Mouse (Mus musculus): ENCODE results near the gene Tnfrsf13c. TPM values are rescaled to one million over a fixed set of nuclear protein-coding genes. Genes with fewer than 3 reads are reported as not detected.

Gene Tnfrsf13c
- total and polyA plus RNA-seq, 3 experiments = 204 to 287 (median 257) TPM

DNA sequence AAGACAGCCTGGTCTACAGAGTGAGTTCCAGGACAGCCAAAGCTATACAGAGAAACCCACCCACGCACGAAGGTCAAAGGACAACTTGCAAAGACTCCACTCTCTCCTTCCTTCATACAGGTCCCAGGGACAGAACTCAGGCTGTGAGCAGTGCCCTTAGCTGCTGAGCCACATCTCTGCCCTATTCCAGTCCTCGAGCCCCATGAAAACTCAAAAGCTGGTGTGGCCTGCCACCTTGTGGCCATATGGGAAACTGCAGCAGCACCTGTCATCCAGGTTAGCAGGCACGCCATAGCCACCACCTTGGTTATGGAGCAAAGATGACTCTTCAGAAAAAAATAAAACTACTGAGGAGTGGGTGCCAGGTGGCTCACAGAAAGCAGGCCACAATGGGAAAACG, 12.4 kb upstream of the Tnfrsf13c start (continued):
- TF ChIP-seq MXI1 (IDR thresholded peaks at IDR 0.05; ENCODE audit: low read depth, low read length) (no peak), NELFE (IDR thresholded peaks at IDR 0.05; ENCODE audit: low read depth, low read length) (0 out of 2 replicates have a peak, but pooled peaks have one; percentile 29), TCF12 (IDR thresholded peaks at IDR 0.05; ENCODE audit: low read depth, low read length) (no peak), E2F4 (IDR thresholded peaks at IDR 0.05; ENCODE audit: insufficient replicate concordance, low read depth, low read length) (no peak), UBTF (IDR thresholded peaks at IDR 0.05; ENCODE audit: low read depth, low read length) (no peak), ELF1 (IDR thresholded peaks at IDR 0.05; ENCODE audit: low read depth, low read length) (no peak), CHD2 (IDR thresholded peaks at IDR 0.05; ENCODE audit: low read length) (no peak), ZMIZ1 (IDR thresholded peaks at IDR 0.05; ENCODE audit: low read depth, low read length) (no peak), TBP (conservative IDR thresholded peaks at IDR 0.05; ENCODE audit: low read depth, low read length) (no peak), EP300 (IDR thresholded peaks at IDR 0.05; ENCODE audit: low read length) (no peak), NRF1 (IDR thresholded peaks at IDR 0.05; ENCODE audit: low read depth, low read length) (no peak), ZNF384 (IDR thresholded peaks at IDR 0.05; ENCODE audit: low read depth, low read length) (no peak), RAD21 (IDR thresholded peaks at IDR 0.05; ENCODE audit: low read depth, low read length) (peak; percentile 98), JUND (conservative IDR thresholded peaks at IDR 0.05; ENCODE audit: low read depth, low read length) (no peak), MAX (IDR thresholded peaks at IDR 0.05; ENCODE audit: low read length) (no peak; the same call in 1 of the 2 replicates), GABPA (IDR thresholded peaks at IDR 0.05; ENCODE audit: insufficient replicate concordance, low read depth, low read length) (no peak)

DNA sequence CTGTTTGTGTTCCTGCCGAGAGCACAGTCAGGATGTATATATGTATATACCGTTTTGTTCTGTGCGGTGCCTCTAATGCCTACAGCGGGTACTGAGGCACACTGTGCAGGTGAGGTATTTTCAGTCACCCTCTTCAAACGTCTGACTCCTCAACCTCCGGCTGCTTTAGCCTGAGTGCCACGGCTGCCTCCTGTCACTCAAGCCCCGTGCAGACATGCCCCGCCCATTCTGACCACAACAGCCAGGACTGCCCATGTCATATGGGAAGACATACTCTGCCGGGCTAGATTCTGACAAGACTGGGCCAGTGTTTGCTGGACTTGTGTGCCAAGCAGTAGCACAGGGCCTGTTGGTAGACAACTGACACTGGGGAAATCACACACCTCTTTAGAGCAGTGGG, 11.5 kb upstream of the Tnfrsf13c start:
- no peaks in the 10 kb centered on the region for H3K9me3 ChIP-seq (replicated peaks; ENCODE audit: low read length)
- H3K4me3 ChIP-seq (replicated peaks in 1 of 3; ENCODE audit: low read depth in 2 of 3, low read length in 2 of 3, poor library complexity in 1 of 3) = peak overlapping the region in 1 of 3 experiments; percentile 26
- H3K27ac ChIP-seq (ENCODE audit: insufficient read depth, low read depth) = peak overlapping the region; percentile 12
- H3K79me2 ChIP-seq (replicated peaks; ENCODE audit: control insufficient read depth, extremely low read depth, insufficient read depth, poor library complexity, severe bottlenecking) = no peaks in the 10 kb centered on the region
- peaks cover 34 to 49% of the 10 kb centered on the region in 2 experiments for H3K4me1 ChIP-seq (ENCODE audit: control insufficient read depth in 1 of 2, insufficient read depth in 2 of 2)
- no peak overlapping the region for H3K9ac ChIP-seq (ENCODE audit: insufficient read depth, low read depth)
- peak; percentile 75 for DNase-seq (ENCODE audit: extremely low read depth)
- in situ Hi-C loops (cut with MboI; ENCODE audit: low pct_ligation_motif_present, low pct_unique_long_range_greater_than_20kb, low sequenced_read_pairs) = loop anchor here (5.0 kb wide), 1 partner anchor 93 kb away; no protein-coding TSS in a partner anchor
- dilution Hi-C loops (cut with MboI; ENCODE audit: extremely low pct_ligation_motif_present, extremely low pct_unique_long_range_greater_than_20kb, low sequenced_read_pairs) = no loop called here
- peak overlapping the region; percentile 18; the same call in 1 of the 2 replicates for H3K4me2 ChIP-seq (ENCODE audit: insufficient read depth, low read depth, poor library complexity, severe bottlenecking)
- H3K36me3 ChIP-seq (replicated peaks in 1 of 2; ENCODE audit: control insufficient read depth in 1 of 2, insufficient read depth in 1 of 2, low read length in 1 of 2) = peaks cover 21 to 64% of the 10 kb centered on the region in 2 experiments
- no peaks in the 10 kb centered on the region for H3K27me3 ChIP-seq (replicated peaks)
- TF ChIP-seq PAX5 (IDR thresholded peaks at IDR 0.05; ENCODE audit: low read length) (no peak), MAFK (IDR thresholded peaks at IDR 0.05; ENCODE audit: insufficient replicate concordance, low read length) (no peak), HCFC1 (IDR thresholded peaks at IDR 0.05; ENCODE audit: low read depth, low read length) (no peak), EP300 (IDR thresholded peaks at IDR 0.05; ENCODE audit: low read length) (no peak), SIN3A (IDR thresholded peaks at IDR 0.05; ENCODE audit: low read length) (peak; percentile 72), ZMIZ1 (IDR thresholded peaks at IDR 0.05; ENCODE audit: low read depth, low read length) (peak; percentile 26; the same call in 1 of the 2 replicates), ZKSCAN1 (IDR thresholded peaks at IDR 0.05; ENCODE audit: borderline replicate concordance, low read depth, low read length) (no peak), SMC3 (IDR thresholded peaks at IDR 0.05; ENCODE audit: low read depth, low read length) (peak; percentile 13; the same call in 1 of the 2 replicates), USF1 (IDR thresholded peaks at IDR 0.05; ENCODE audit: low read depth, low read length) (no peak), JUN (IDR thresholded peaks at IDR 0.05; ENCODE audit: insufficient read depth, low read depth, low read length) (no peak), IRF4 (IDR thresholded peaks at IDR 0.05; ENCODE audit: low read depth, low read length) (no peak), BHLHE40 (IDR thresholded peaks at IDR 0.05; ENCODE audit: low read depth, low read length) (peak; percentile 65), TCF12 (IDR thresholded peaks at IDR 0.05; ENCODE audit: low read depth, low read length) (peak; percentile 48; the same call in 1 of the 2 replicates), MAX (IDR thresholded peaks at IDR 0.05; ENCODE audit: low read length) (no peak; the same call in 1 of the 2 replicates), ZNF384 (IDR thresholded peaks at IDR 0.05; ENCODE audit: low read depth, low read length) (no peak), TBP (conservative IDR thresholded peaks at IDR 0.05; ENCODE audit: low read depth, low read length) (0 out of 2 replicates have a peak, but pooled peaks have one; percentile 15), UBTF (IDR thresholded peaks at IDR 0.05; ENCODE audit: low read depth, low read length) (no peak), MAZ (IDR thresholded peaks at IDR 0.05; ENCODE audit: low read depth, low read length) (no peak), E2F4 (IDR thresholded peaks at IDR 0.05; ENCODE audit: insufficient replicate concordance, low read depth, low read length) (no peak), ETS1 (conservative IDR thresholded peaks at IDR 0.05; ENCODE audit: low read depth, low read length) (0 out of 2 replicates have a peak, but pooled peaks have one; percentile 11), GABPA (IDR thresholded peaks at IDR 0.05; ENCODE audit: insufficient replicate concordance, low read depth, low read length) (no peak), ZC3H11A (IDR thresholded peaks at IDR 0.05; ENCODE audit: low read depth, low read length) (no peak), MEF2A (IDR thresholded peaks at IDR 0.05; ENCODE audit: borderline replicate concordance, low read depth, low read length) (peak; percentile 36; the same call in 1 of the 2 replicates), MXI1 (IDR thresholded peaks at IDR 0.05; ENCODE audit: low read depth, low read length) (peak; percentile 47; the same call in 1 of the 2 replicates), KAT2A (IDR thresholded peaks at IDR 0.05; ENCODE audit: insufficient replicate concordance, low read length) (no peak), MYC (IDR thresholded peaks at IDR 0.05; ENCODE audit: low read depth, low read length) (no peak), NELFE (IDR thresholded peaks at IDR 0.05; ENCODE audit: low read depth, low read length) (no peak), USF2 (conservative IDR thresholded peaks at IDR 0.05; ENCODE audit: low read depth, low read length) (no peak), CHD2 (IDR thresholded peaks at IDR 0.05; ENCODE audit: low read length) (no peak), NRF1 (IDR thresholded peaks at IDR 0.05; ENCODE audit: low read depth, low read length) (0 out of 2 replicates have a peak, but pooled peaks have one; percentile 7)

All from CH12.LX (cell line).